Mouse (Mus musculus) myocyte (in vitro differentiated cells): Measurements from ENCODE around the gene Itpkb. TPM values are rescaled to one million over a fixed set of nuclear protein-coding genes. Genes with fewer than 3 reads are reported as not detected.

Experiments
- H3K27me3 ChIP-seq: one replicate; pipeline ENCODE4 v1.6.1; 2011; ENCODE audit not compliant: control insufficient read depth, insufficient read depth, insufficient read length
- H3K36me3 ChIP-seq: one replicate; pipeline ENCODE4 v1.6.1; 2011; ENCODE audit not compliant: control insufficient read depth, insufficient read depth
- H3K4me2 ChIP-seq: one replicate; pipeline ENCODE4 v1.6.1; 2011; ENCODE audit warnings: low read depth, control low read depth
- H3K4me3 ChIP-seq: one replicate; pipeline ENCODE4 v1.5.1; 2011; ENCODE audit warnings: mild to moderate bottlenecking, control low read depth, moderate library complexity
- H3K79me2 ChIP-seq: one replicate; pipeline ENCODE4 v1.6.1; 2011; ENCODE audit not compliant: control insufficient read depth, insufficient read depth
- H3ac ChIP-seq: one replicate; pipeline ENCODE4 v1.6.1; 2011; ENCODE audit not compliant: control insufficient read depth, insufficient read length
- CEBPB ChIP-seq: IDR thresholded peaks from 2 replicates; pipeline ENCODE4 v1.6.1; 2011; ENCODE audit warnings: mild to moderate bottlenecking, moderate library complexity; ENCODE audit not compliant: poor library complexity, insufficient read depth, severe bottlenecking
- E2F4 ChIP-seq: IDR thresholded peaks from one replicate; pipeline ENCODE4 v1.6.1; 2011; ENCODE audit warnings: mild to moderate bottlenecking, control low read depth, moderate library complexity; ENCODE audit not compliant: insufficient read depth
- MAX ChIP-seq: IDR thresholded peaks from one replicate; pipeline ENCODE4 v1.6.1; 2011; ENCODE audit warnings: low read depth, mild to moderate bottlenecking, control low read depth
- MYOD1 ChIP-seq, 3 experiments: IDR thresholded peaks; one replicate each; pipeline ENCODE4 v1.6.1; 2011; ENCODE audit warnings: control low read depth in 2 of 3, low read depth in 2 of 3, mild to moderate bottlenecking in 2 of 3, moderate library complexity in 1 of 3; ENCODE audit not compliant: insufficient read length in 2 of 3, control insufficient read depth in 1 of 3
- MYOG ChIP-seq, 3 experiments: IDR thresholded peaks; one replicate each; pipeline ENCODE4 v1.6.1; 2011; ENCODE audit warnings: control low read depth in 2 of 3, low read depth in 2 of 3, mild to moderate bottlenecking in 2 of 3; ENCODE audit not compliant: insufficient read length in 2 of 3, control insufficient read depth in 1 of 3, insufficient read depth in 1 of 3
- POLR2A ChIP-seq: IDR thresholded peaks from one replicate; pipeline ENCODE4 v1.6.1; 2011; ENCODE audit warnings: low read depth, mild to moderate bottlenecking, control low read depth, moderate library complexity; ENCODE audit not compliant: insufficient read length
- POLR2AphosphoS2 ChIP-seq: IDR thresholded peaks from one replicate; pipeline ENCODE4 v1.6.1; 2011; ENCODE audit warnings: low read depth, control low read depth; ENCODE audit not compliant: insufficient read length
- REST ChIP-seq: IDR thresholded peaks from one replicate; pipeline ENCODE4 v1.6.1; 2011; ENCODE audit warnings: mild to moderate bottlenecking, control low read depth, moderate library complexity; ENCODE audit not compliant: insufficient read depth, insufficient read length
- SRF ChIP-seq: IDR thresholded peaks from one replicate; pipeline ENCODE4 v1.6.1; 2011; ENCODE audit warnings: low read depth; ENCODE audit not compliant: control insufficient read depth, insufficient read length
- TCF12 ChIP-seq: IDR thresholded peaks from one replicate; pipeline ENCODE4 v1.6.1; 2011; ENCODE audit warnings: mild to moderate bottlenecking, control low read depth; ENCODE audit not compliant: poor library complexity, insufficient read depth, severe bottlenecking
- TCF3 ChIP-seq: IDR thresholded peaks from one replicate; pipeline ENCODE4 v1.6.1; 2011; ENCODE audit warnings: low read depth, control low read depth; ENCODE audit not compliant: insufficient read length
- USF1 ChIP-seq: IDR thresholded peaks from one replicate; pipeline ENCODE4 v1.6.1; 2011; ENCODE audit warnings: low read depth, mild to moderate bottlenecking, control low read depth, moderate library complexity
- polyA plus RNA-seq: library from polyadenylated mRNA; unstranded; fragments of >200 nt; fragmentation: generic; extraction: Trizol; gene quantifications from one replicate; pipeline ENCODE4 v1.2.1, GENCODE M21; 2012; ENCODE audit warnings: missing spikeins

Itpkb gene
- polyA plus RNA-seq, 1 experiment, result 1.1 TPM

GRCm38 (mm10) chr1:180382358-180382757 lies 52.1 kb downstream of the Itpkb start:
- Histone ChIP-seq H3K36me3 (no peaks in the 10 kb centered on the region), H3K79me2 (no peaks in the 10 kb centered on the region), H3K4me3 (no peak overlapping the region), H3ac (no peak overlapping the region), H3K27me3 (no peaks in the 10 kb centered on the region), H3K4me2 (no peak overlapping the region)
- TF ChIP-seq MYOG (IDR thresholded peaks at IDR 0.05; ENCODE audit: control insufficient read depth in 1 of 3, insufficient read depth in 1 of 3, insufficient read length in 2 of 3, low read depth in 2 of 3) (no peak), TCF3 (no peak), REST (no peak), CEBPB (no peak), E2F4 (no peak), POLR2AphosphoS2 (no peak), TCF12 (no peak), USF1 (no peak)

DNA sequence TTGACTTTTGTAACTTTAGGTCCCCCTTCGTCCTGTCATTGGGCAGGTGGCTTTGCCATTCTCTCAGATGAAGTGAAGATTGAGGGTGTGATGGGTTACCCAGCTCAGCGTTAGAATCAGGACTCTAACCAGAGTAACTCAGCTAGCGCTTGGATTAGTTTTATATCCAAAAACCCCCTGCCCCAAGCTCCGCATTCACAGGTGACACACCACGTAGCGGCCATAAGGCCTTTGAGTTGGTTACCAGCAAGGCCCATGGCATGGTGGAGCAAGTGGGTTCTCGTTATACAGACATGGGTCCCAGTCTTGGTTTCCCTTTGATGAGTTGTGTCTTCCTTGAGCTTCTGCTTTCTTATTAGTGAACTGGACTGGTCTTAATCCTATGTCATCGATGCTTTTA lies 53.6 kb downstream of the Itpkb start:
- Histone ChIP-seq H3K36me3 (no peaks in the 10 kb centered on the region), H3K4me2 (no peak overlapping the region), H3K4me3 (no peak overlapping the region), H3K79me2 (no peaks in the 10 kb centered on the region), H3K27me3 (no peaks in the 10 kb centered on the region), H3ac (no peak overlapping the region)
- TF ChIP-seq POLR2A (no peak), SRF (no peak)

DNA sequence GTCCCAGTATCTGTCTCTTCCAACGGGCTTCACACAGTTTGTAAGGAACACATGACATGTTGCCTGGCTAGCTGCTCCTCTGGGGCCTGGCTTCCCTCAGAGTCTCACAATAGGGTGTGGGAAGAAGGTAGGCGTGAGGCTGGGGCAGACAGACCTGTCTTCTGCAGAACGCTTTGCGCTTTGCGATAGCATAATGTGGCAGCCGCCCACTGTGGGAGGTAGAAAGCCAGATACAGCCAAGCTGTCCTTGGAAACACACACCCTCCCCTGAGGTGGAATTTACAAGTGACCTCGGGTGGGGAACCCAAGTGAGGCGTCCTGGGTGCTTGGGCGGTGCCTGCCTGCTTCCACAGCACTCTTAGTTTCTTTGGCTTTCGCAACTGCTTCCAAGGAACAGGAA lies 54.2 kb downstream of the Itpkb start:
- Histone ChIP-seq H3K4me2 (no peak overlapping the region), H3K27me3 (no peaks in the 10 kb centered on the region), H3ac (no peak overlapping the region), H3K4me3 (no peak overlapping the region), H3K79me2 (no peaks in the 10 kb centered on the region), H3K36me3 (no peaks in the 10 kb centered on the region)
- TF ChIP-seq POLR2A (no peak), USF1 (no peak), SRF (no peak), REST (no peak), MAX (no peak), MYOD1 (IDR thresholded peaks at IDR 0.05; ENCODE audit: control insufficient read depth in 1 of 3, insufficient read length in 2 of 3, low read depth in 2 of 3) (no peak), TCF12 (no peak), MYOG (IDR thresholded peaks at IDR 0.05; ENCODE audit: control insufficient read depth in 1 of 3, insufficient read depth in 1 of 3, insufficient read length in 2 of 3, low read depth in 2 of 3) (no peak), CEBPB (no peak), E2F4 (no peak), TCF3 (no peak)

- Histone ChIP-seq H3K79me2 (no peaks in the 10 kb centered on the region), H3K36me3 (no peaks in the 10 kb centered on the region), H3K4me2 (no peak overlapping the region), H3K27me3 (no peaks in the 10 kb centered on the region), H3K4me3 (no peak overlapping the region), H3ac (no peak overlapping the region)
- no peak for TF ChIP-seq E2F4
- TF ChIP-seq POLR2AphosphoS2, result no peak
- TF ChIP-seq POLR2A, result no peak
- no peak for TF ChIP-seq REST
- TF ChIP-seq TCF3, result no peak
- no peak for TF ChIP-seq SRF
- no peak for TF ChIP-seq MYOD1 (IDR thresholded peaks at IDR 0.05; ENCODE audit: control insufficient read depth in 1 of 3, insufficient read length in 2 of 3, low read depth in 2 of 3)
- no peak for TF ChIP-seq USF1
- no peak for TF ChIP-seq TCF12
- TF ChIP-seq MAX, result no peak
- no peak for TF ChIP-seq MYOG (IDR thresholded peaks at IDR 0.05; ENCODE audit: control insufficient read depth in 1 of 3, insufficient read depth in 1 of 3, insufficient read length in 2 of 3, low read depth in 2 of 3)
- no peak for TF ChIP-seq CEBPB
Observed at GRCm38 (mm10) chr1:180385308-180385707, 55.0 kb downstream of the Itpkb start.

DNA sequence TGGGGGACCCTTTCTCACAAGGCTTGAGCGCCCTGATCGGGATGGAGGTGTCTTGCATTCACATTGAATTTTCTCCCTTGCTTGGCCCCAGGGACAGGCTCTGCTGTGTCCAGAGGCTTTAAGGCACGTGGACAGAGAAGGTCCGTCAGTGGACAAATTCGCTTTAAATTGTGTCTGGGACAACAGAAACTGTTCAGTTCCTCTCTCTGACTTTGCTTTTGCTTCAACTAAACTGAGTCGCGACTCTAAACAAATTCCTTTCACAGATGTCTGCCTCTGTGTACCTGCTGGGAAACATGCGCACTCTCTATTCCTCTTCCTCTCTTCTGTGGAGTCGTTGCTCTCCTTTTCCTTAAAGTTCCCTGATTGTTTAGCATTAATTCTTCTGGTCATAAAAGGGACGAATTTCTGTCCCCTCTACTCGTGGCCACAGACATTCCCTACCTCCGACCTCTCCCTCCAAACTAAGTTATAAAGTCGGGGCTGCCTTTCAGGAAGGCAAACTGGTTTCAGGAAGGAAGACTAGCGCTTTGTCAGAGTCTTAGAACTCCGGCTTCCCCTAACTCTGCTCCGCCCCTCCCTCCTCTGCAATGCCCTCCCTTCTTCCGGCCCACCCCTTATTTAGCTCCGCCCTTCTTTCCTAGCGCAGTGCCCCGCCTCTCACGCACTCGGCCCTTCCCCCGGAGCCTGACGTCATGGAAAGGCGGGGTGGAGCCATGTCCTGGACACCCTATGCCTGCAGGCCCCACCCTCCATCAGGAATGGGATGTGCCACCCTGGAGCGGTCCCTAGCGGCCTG lies 56.9 kb downstream of the Itpkb start:
- Histone ChIP-seq H3ac (no peak overlapping the region), H3K4me3 (peak overlapping the region; percentile 19), H3K4me2 (peak overlapping the region; percentile 84), H3K36me3 (no peaks in the 10 kb centered on the region), H3K27me3 (no peaks in the 10 kb centered on the region), H3K79me2 (no peaks in the 10 kb centered on the region)
- peak; percentile 4 for TF ChIP-seq USF1
- TF ChIP-seq POLR2AphosphoS2, result peak; percentile 74
- TF ChIP-seq MYOD1 (IDR thresholded peaks at IDR 0.05; ENCODE audit: control insufficient read depth in 1 of 3, insufficient read length in 2 of 3, low read depth in 2 of 3), result no peak
- TF ChIP-seq TCF12, result no peak
- no peak for TF ChIP-seq MAX
- TF ChIP-seq SRF, result peak; percentile 54
- peak in 1 of 3 experiments; percentile 15 for TF ChIP-seq MYOG (IDR thresholded peaks at IDR 0.05; ENCODE audit: control insufficient read depth in 1 of 3, insufficient read depth in 1 of 3, insufficient read length in 2 of 3, low read depth in 2 of 3)
- TF ChIP-seq CEBPB, result no peak
- no peak for TF ChIP-seq TCF3
- TF ChIP-seq POLR2A, result peak; percentile 61
- no peak for TF ChIP-seq E2F4
